Mouse (Mus musculus) kidney, embryonic 14.5 days (tissue): ENCODE results near the gene Large2. TPM values are rescaled to one million over a fixed set of nuclear protein-coding genes. Genes with fewer than 3 reads are reported as not detected.

ENCODE experiments used
- ATAC-seq: fragments of 200-750 bp; cut with Nextera tagmentation; 2 replicates; pipeline ENCODE4 v1.8.0; 2017; ENCODE audit warnings: moderate number of reproducible peaks, mild to moderate bottlenecking, moderate TSS enrichment, moderate library complexity; ENCODE audit not compliant: low FRiP score, low TSS enrichment
- H3K27ac ChIP-seq: fragments of 300-500 bp; sonication (generic); 2 replicates; pipeline ENCODE4 v1.5.1; 2014; ENCODE audit warnings: low read depth, mild to moderate bottlenecking, low read length, moderate library complexity, mixed read lengths
- H3K27me3 ChIP-seq: fragments of 300-500 bp; sonication (generic); 2 replicates; pipeline ENCODE4 v1.6.1; 2014; ENCODE audit warnings: mild to moderate bottlenecking, low read length; ENCODE audit not compliant: control insufficient read depth, insufficient read depth
- H3K36me3 ChIP-seq: fragments of 300-500 bp; sonication (generic); 2 replicates; pipeline ENCODE4 v1.6.1; 2014; ENCODE audit warnings: low read length, mixed read lengths; ENCODE audit not compliant: control insufficient read depth, insufficient read depth
- H3K4me1 ChIP-seq: fragments of 300-500 bp; sonication (generic); 2 replicates; pipeline ENCODE4 v1.6.1; 2014; ENCODE audit warnings: low read length, mixed read lengths; ENCODE audit not compliant: control insufficient read depth, insufficient read depth
- H3K4me2 ChIP-seq: fragments of 300-500 bp; sonication (generic); replicated peaks from 2 replicates; pipeline ENCODE4 v1.6.1; 2014; ENCODE audit warnings: low read depth, mild to moderate bottlenecking, low read length
- H3K4me3 ChIP-seq: fragments of 300-500 bp; sonication (generic); 2 replicates; pipeline ENCODE4 v1.5.1; 2014; ENCODE audit warnings: mild to moderate bottlenecking, low read length
- H3K9ac ChIP-seq: fragments of 300-500 bp; sonication (generic); 2 replicates; pipeline ENCODE4 v1.6.1; 2014; ENCODE audit warnings: low read depth, mild to moderate bottlenecking, low read length, moderate library complexity
- H3K9me3 ChIP-seq: fragments of 300-500 bp; sonication (generic); 2 replicates; pipeline ENCODE4 v1.6.1; 2016; ENCODE audit warnings: low read length; ENCODE audit not compliant: control insufficient read depth
- WGBS: fragments of 180-500 bp; shearing (Covaris S2); extraction: QIAGEN DNeasy Blood & Tissue Kit; methylation state at CpG from one replicate; pipeline ENCODE4 v1.1.7; 2014; 5-methylcytosine and 5-hydroxymethylcytosine counted together
- polyA plus RNA-seq: library from polyadenylated mRNA; unstranded; fragments of >200 nt; fragmentation: Nextera tagmentation; extraction: Ambion mirVana; gene quantifications from 2 replicates; pipeline ENCODE4 v1.2.1, GENCODE M21; 2014

Gene Large2
- polyA plus RNA-seq, 1 experiment from 2014 or later, result 33.3 TPM

DNA sequence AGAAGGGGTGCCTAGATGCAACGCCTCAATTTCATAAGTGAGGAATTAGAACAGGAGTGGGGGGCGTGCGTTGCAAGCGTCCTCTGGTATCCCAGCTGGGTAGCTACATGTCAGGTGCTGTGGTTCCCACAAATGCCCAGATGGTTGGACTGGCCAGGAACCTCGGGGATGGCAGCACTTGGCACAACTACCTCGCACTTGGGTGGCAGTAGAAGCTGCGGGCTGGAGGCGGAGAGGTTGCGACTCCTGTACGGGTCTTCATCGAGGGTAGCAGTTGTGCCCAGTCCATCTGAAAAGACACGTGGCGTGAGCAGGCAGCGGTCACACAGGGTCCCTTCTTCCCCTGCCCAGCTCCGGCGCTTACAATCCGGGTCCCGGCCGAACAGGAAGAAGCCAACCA lies 4.3 kb downstream of the Large2 start:
- ATAC-seq, result 0 out of 2 replicates have a peak, but pooled peaks have one; percentile 0
- peak overlapping the region; percentile 49 for H3K4me3 ChIP-seq
- H3K9me3 ChIP-seq, result no peaks in the 10 kb centered on the region
- H3K27ac ChIP-seq, result peak overlapping the region; percentile 94
- peak overlapping the region; percentile 69 for H3K9ac ChIP-seq
- H3K27me3 ChIP-seq, result peaks cover 12% of the 10 kb centered on the region; the same call in 1 of the 2 replicates
- H3K36me3 ChIP-seq, result peaks cover 6% of the 10 kb centered on the region; the same call in 1 of the 2 replicates
- peak overlapping the region; percentile 74 for H3K4me2 ChIP-seq
- H3K4me1 ChIP-seq, result peaks cover 41% of the 10 kb centered on the region
- WGBS, result 12% methylated on average over 19 of the region's 19 CpGs

DNA sequence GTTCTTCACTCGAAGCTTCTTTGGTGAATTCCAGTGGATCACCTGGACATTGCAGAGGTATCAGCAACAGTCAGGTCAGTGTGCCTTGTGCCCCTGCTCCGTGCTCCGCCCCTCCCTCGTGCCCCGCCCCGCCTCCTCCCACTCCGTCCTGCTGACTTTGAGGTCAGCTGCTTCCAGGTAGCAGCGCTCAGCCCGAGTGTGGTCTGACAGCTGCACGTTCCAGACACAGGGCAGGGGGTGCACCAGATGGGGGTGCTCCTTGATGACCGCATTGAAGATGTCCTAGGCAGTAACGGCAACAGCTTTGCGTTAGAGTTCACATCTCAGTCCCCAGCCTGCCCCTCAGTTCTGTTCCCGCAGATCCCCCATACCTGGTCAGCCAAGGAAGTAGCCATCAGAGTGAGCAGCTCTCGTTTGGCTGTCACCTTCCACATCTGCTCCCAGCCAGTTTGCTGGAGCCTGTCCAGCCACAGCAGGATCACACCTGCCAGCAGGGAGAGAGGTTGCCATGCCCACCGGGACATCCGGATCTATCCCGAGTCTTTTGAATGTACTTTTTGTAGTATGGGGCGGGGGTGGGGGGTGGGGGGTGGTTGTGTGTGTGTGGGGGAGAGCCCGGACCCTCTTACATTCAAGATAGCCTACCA lies 7.2 kb downstream of the Large2 start:
- Histone ChIP-seq H3K4me1 (peaks cover 33% of the 10 kb centered on the region), H3K27me3 (peaks cover 12% of the 10 kb centered on the region; the same call in 1 of the 2 replicates), H3K9ac (no peak overlapping the region), H3K9me3 (no peaks in the 10 kb centered on the region), H3K4me2 (no peak overlapping the region), H3K27ac (no peak overlapping the region), H3K4me3 (no peak overlapping the region), H3K36me3 (peaks cover 26% of the 10 kb centered on the region; the same call in 1 of the 2 replicates)
- 30% methylated on average over 20 of the region's 20 CpGs for WGBS
- ATAC-seq, result no peak

DNA sequence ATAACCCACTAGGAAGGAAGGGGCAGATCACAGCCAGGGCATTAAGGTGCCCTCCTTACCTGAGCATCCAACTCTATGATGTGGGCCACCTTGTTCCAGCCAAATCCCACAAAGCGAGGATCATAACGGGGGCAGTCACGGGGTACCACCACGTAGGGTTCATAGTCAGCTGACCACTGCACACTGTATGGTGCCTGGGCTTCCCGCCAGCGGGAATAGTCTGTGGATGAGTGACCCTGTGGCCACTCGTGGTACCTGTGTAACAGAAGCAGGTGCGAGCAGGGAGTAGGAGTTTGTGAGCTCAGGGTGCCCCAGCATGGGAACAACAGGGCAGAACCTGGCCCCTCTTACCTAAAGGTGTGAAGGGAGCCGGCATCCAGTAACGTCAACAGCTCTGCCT lies 9.1 kb downstream of the Large2 start:
- whole genome bisulfite sequencing, result 93% methylated on average over 10 of the region's 10 CpGs
- H3K4me1 ChIP-seq, result peaks cover 20% of the 10 kb centered on the region
- no peak overlapping the region for H3K4me3 ChIP-seq
- H3K9ac ChIP-seq, result no peak overlapping the region
- H3K4me2 ChIP-seq, result no peak overlapping the region
- no peak overlapping the region for H3K27ac ChIP-seq
- no peak for ATAC-seq
- 0 out of 2 replicates have a peak, but pooled peaks cover 7% of the 10 kb centered on the region for H3K27me3 ChIP-seq
- H3K36me3 ChIP-seq, result peaks cover 32% of the 10 kb centered on the region; the same call in 1 of the 2 replicates
- no peaks in the 10 kb centered on the region for H3K9me3 ChIP-seq

DNA sequence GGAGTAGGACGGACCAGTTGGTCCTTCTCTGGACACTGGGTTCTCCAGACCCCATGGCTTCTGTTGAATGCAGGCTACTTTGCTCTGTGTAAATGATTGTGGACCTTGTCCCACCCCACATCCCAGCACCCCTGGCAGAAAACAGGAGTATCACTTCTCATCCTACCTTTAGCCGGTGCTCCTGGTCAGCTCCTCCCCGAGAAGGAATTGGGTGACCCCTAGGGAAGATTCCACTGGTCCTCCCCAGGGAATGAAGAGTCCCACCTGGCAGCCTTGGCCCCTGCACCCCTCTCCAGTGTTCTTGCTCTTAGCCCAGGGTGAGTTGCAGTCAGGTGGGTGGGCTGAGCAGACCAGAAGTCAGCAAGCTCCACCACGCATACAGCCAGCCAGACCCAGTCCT lies 10.6 kb downstream of the Large2 start:
- ATAC-seq, result no peak
- peaks cover 13% of the 10 kb centered on the region for H3K4me1 ChIP-seq
- no peak overlapping the region for H3K4me3 ChIP-seq
- 0 out of 2 replicates have a peak, but pooled peaks cover 2% of the 10 kb centered on the region for H3K27me3 ChIP-seq
- WGBS, result 86% methylated on average over 4 of the region's 4 CpGs
- no peak overlapping the region for H3K27ac ChIP-seq
- no peak overlapping the region for H3K4me2 ChIP-seq
- H3K9me3 ChIP-seq, result no peaks in the 10 kb centered on the region
- no peak overlapping the region for H3K9ac ChIP-seq
- peaks cover 46% of the 10 kb centered on the region for H3K36me3 ChIP-seq

DNA sequence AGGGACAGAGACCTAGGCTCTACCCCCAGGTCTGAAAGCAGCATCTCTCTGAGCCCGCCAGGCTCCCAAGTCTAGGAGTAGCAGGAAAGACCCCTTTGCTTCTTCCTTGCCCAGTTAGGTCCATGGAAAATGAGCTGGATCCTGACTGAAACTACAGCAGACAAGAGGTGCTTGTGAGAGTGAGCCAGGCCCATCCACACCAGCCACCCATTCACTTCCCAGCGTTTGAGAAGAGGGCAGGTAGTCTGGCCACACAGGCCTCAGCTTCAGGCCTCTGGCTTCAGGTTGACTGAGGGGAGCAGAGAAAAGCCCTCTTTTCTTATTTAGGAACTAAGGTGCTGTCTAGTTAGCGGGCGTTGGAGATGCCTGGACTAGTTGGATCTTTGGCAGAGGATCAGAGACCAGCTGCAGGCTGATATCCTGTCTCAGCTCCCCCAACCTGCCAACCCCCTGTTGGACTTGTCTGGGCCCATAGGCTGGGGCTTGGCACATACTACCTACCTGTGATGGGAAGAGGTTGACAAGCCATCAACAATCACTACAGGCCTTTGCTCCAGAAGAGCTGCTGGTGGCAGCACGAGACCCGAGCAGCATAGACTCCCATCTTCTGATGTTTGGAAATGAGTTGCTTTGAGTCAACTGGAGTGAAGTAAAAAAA lies 12.0 kb downstream of the Large2 start:
- 90% methylated on average over 6 of the region's 6 CpGs for WGBS
- H3K4me3 ChIP-seq, result no peak overlapping the region
- peaks cover 60% of the 10 kb centered on the region for H3K36me3 ChIP-seq
- ATAC-seq, result no peak
- H3K4me2 ChIP-seq, result no peak overlapping the region
- peaks cover 10% of the 10 kb centered on the region; the same call in 1 of the 2 replicates for H3K4me1 ChIP-seq
- H3K27ac ChIP-seq, result no peak overlapping the region
- H3K9ac ChIP-seq, result no peak overlapping the region
- no peaks in the 10 kb centered on the region for H3K27me3 ChIP-seq
- no peaks in the 10 kb centered on the region for H3K9me3 ChIP-seq

DNA sequence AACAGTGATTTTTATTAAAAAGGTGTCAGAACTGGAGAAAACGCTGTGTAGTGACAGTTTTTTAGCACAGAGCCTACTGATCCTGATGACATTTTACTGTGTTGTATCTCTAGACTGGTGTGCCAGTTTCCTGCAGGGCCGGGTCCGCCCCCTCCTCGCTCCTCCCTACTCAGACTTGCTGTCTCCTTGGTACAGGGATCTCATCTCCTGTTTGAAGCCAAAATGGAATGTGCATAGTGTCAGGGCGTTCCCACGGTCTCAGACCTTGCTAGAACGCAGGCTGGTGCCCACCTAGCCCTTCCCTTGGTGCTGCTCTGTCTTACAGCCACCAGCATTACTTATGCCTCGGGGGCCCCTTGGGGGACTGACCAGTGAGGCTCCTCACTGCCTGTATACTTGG lies 12.9 kb downstream of the Large2 start:
- no peaks in the 10 kb centered on the region for H3K9me3 ChIP-seq
- peaks cover 67% of the 10 kb centered on the region for H3K36me3 ChIP-seq
- ATAC-seq, result no peak
- H3K27me3 ChIP-seq, result no peaks in the 10 kb centered on the region
- H3K9ac ChIP-seq, result no peak overlapping the region
- 75% methylated on average over 8 of the region's 8 CpGs for WGBS
- H3K4me2 ChIP-seq, result no peak overlapping the region
- H3K4me3 ChIP-seq, result no peak overlapping the region
- no peak overlapping the region for H3K27ac ChIP-seq
- peaks cover 4% of the 10 kb centered on the region; the same call in 1 of the 2 replicates for H3K4me1 ChIP-seq

DNA sequence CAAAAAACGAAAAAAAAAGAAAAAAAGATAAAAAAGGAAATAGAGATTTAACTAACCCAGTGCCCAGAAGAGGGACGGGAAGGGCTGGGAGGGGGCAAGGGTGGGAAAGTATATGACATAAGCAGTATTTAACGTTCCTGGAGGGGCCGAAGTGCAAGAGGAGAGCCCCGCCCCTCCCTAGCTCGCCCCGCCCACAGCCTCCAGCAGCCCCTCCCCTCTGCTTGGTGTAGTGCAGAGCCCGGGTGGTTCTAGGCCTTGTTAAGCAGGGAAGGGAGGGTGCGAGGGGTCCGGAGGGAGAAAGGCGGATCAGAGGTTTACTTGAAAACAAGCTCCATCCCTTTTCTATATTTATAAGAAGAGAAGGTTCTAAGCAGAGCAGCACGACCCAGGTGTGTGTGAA lies 13.8 kb downstream of the Large2 start:
- Histone ChIP-seq H3K4me1 (peaks cover 4% of the 10 kb centered on the region; the same call in 1 of the 2 replicates), H3K9me3 (no peaks in the 10 kb centered on the region), H3K36me3 (peaks cover 73% of the 10 kb centered on the region), H3K27ac (no peak overlapping the region), H3K27me3 (no peaks in the 10 kb centered on the region), H3K4me2 (no peak overlapping the region), H3K4me3 (no peak overlapping the region), H3K9ac (no peak overlapping the region)
- 27% methylated on average over 12 of the region's 12 CpGs for WGBS
- peak; percentile 41; the same call in 1 of the 2 replicates for ATAC-seq

DNA sequence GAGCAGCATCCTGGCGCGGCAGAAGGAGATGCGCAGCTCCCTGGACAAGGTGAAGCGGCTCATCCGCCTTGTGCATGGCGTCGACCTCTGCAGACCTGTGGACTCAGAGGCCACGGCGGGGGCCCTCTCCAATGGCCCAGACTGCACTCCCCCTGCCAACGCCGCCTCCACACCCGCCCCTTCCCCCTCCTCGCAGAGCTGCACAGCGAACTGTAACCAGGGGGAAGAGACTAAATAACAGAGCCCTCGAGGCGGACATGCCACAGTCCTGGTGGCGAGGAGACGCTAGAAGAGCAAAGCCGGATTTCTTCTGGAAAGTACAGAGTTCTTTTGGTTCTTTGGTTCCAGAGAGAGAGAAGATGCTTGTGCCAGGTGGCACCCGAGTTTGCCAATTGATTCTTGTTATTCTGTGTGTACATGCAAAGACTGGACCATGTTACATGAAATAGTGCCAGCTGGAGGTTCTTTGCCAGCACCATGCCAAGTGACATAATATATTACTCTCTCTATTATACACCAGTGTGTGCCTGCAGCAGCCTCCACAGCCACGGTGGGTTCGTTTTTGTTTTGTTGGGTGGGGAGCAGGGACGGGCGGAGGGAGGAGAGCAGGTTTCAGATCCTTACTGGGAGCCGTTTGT lies 14.4 kb downstream of the Large2 start:
- H3K9ac ChIP-seq, result no peak overlapping the region
- H3K4me1 ChIP-seq, result peaks cover 4% of the 10 kb centered on the region; the same call in 1 of the 2 replicates
- H3K36me3 ChIP-seq, result peaks cover 69% of the 10 kb centered on the region
- H3K4me3 ChIP-seq, result no peak overlapping the region
- H3K4me2 ChIP-seq, result no peak overlapping the region
- no peaks in the 10 kb centered on the region for H3K9me3 ChIP-seq
- no peaks in the 10 kb centered on the region for H3K27me3 ChIP-seq
- peak; percentile 36; the same call in 1 of the 2 replicates for ATAC-seq
- no peak overlapping the region for H3K27ac ChIP-seq
- WGBS, result 61% methylated on average over 23 of the region's 25 CpGs
